15 mouse cellular contexts compared by ENCODE assay signal in the genomic region with DNA sequence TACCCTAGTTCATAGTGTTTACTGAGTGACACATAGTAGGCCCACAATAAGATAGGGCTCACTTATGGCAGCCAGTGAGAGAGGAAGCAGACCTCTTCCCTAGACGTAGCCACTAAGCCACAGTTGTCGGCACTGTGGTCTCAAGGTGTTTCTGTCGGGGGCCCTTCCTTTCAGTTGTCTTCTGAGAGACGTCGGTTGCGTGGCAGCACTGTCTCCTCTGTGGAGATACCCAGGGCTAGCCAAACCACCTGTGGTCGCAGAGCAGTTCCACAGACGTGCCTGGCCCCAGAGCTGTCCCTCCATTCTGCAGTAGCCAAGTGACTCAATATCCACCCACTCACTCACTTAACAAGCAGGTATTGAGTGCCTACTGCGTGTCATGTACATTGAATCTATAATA.
"Had no signal": no experiment of that assay in that cellular context is flagged by ENCODE, and none has a peak within 500 bp of the region (broad histone marks: within the 10 kb centered on the region; RNA-seq: fewer than 3 reads in every experiment).

No protein-coding gene starts in this region.

- H3K4me2 ChIP-seq: limb, embryonic 12.5 days; limb, embryonic 15.5 days; liver, embryonic 11.5 days; lung, embryonic 14.5 days; midbrain, embryonic 11.5 days had no signal

- H3K27ac ChIP-seq: limb, embryonic 12.5 days; limb, embryonic 15.5 days; liver, embryonic 14.5 days had no signal

- H3K4me1 ChIP-seq: limb, embryonic 12.5 days had no signal

- H3K9me3 ChIP-seq: limb, embryonic 15.5 days had no signal

- DNase-seq: kidney, adult 9 months; kidney, postnatal 14 days; kidney, postnatal 4 days; left cerebral cortex, postnatal 4 days; liver, postnatal 0 days; lung, embryonic 14.5 days; lung, postnatal 14 days; midbrain, embryonic 14.5 days; thymus, adult 2 months; thymus, postnatal 14 days had no signal

- H3K27me3 ChIP-seq: limb, embryonic 12.5 days; limb, embryonic 15.5 days had no signal

- ATAC-seq: liver, postnatal 0 days had no signal

- H3K9ac ChIP-seq: limb, embryonic 12.5 days; limb, embryonic 15.5 days; liver, embryonic 14.5 days; liver, postnatal 0 days; lung, embryonic 14.5 days had no signal

- H3K4me3 ChIP-seq: limb, embryonic 12.5 days; limb, embryonic 15.5 days had no signal
